Mouse (Mus musculus): Measurements from ENCODE around the gene Gpr6. TPM values are rescaled to one million over a fixed set of nuclear protein-coding genes. Genes with fewer than 3 reads are reported as not detected.

The Gpr6 gene
- polyA plus RNA-seq, 1 experiment from 2014 or later = not detected

- H3K36me3 ChIP-seq = no peaks in the 10 kb centered on the region
- no peak overlapping the region for H3K27ac ChIP-seq (replicated peaks)
- peaks cover 2% of the 10 kb centered on the region; the same call in 1 of the 2 replicates for H3K27me3 ChIP-seq
- H3K4me1 ChIP-seq (replicated peaks) = peaks cover 20% of the 10 kb centered on the region
- H3K4me3 ChIP-seq = no peak overlapping the region
- WGBS = 35% methylated on average over 6 of the region's 6 CpGs
- H3K9me3 ChIP-seq = no peaks in the 10 kb centered on the region
- peak; percentile 41; the same call in 1 of the 2 replicates for ATAC-seq (ENCODE audit: low read depth)
- no peak overlapping the region for H3K4me2 ChIP-seq
- H3K9ac ChIP-seq = no peak overlapping the region
Observed at GRCm38 (mm10) chr10:41038476-41038875, 33.6 kb downstream of the Gpr6 start.

- H3K4me1 ChIP-seq (replicated peaks) = peaks cover 20% of the 10 kb centered on the region
- no peaks in the 10 kb centered on the region for H3K36me3 ChIP-seq
- no peak overlapping the region for H3K4me2 ChIP-seq
- no peaks in the 10 kb centered on the region for H3K9me3 ChIP-seq
- WGBS = 65% methylated on average over 8 of the region's 8 CpGs
- peaks cover 2% of the 10 kb centered on the region; the same call in 1 of the 2 replicates for H3K27me3 ChIP-seq
- no peak overlapping the region for H3K27ac ChIP-seq (replicated peaks)
- H3K9ac ChIP-seq = no peak overlapping the region
- H3K4me3 ChIP-seq = no peak overlapping the region
- peak; percentile 28; the same call in 1 of the 2 replicates for ATAC-seq (ENCODE audit: low read depth)
Observed at GRCm38 (mm10) chr10:41037722-41038121, 34.4 kb downstream of the Gpr6 start.

- Histone ChIP-seq H3K9me3 (no peaks in the 10 kb centered on the region), H3K4me2 (no peak overlapping the region), H3K9ac (no peak overlapping the region), H3K4me1 (replicated peaks) (peaks cover 2% of the 10 kb centered on the region), H3K4me3 (no peak overlapping the region), H3K36me3 (no peaks in the 10 kb centered on the region), H3K27ac (replicated peaks) (no peak overlapping the region), H3K27me3 (no peaks in the 10 kb centered on the region)
- no peak for ATAC-seq (ENCODE audit: low read depth)
- 82% methylated on average over 7 of the region's 7 CpGs for WGBS
Observed at GRCm38 (mm10) chr10:41032811-41033210, 39.3 kb downstream of the Gpr6 start.

- Histone ChIP-seq H3K4me2 (no peak overlapping the region), H3K36me3 (no peaks in the 10 kb centered on the region), H3K9me3 (0 out of 2 replicates have a peak, but pooled peaks cover 3% of the 10 kb centered on the region), H3K4me3 (no peak overlapping the region), H3K4me1 (replicated peaks) (no peaks in the 10 kb centered on the region), H3K27me3 (no peaks in the 10 kb centered on the region), H3K9ac (no peak overlapping the region), H3K27ac (replicated peaks) (no peak overlapping the region)
- WGBS = 48% methylated on average over 1 of the region's 1 CpGs
- ATAC-seq (ENCODE audit: low read depth) = no peak
Observed at GRCm38 (mm10) chr10:41024860-41025259, 47.2 kb downstream of the Gpr6 start.

- Histone ChIP-seq H3K27me3 (no peaks in the 10 kb centered on the region), H3K27ac (replicated peaks) (no peak overlapping the region), H3K9me3 (0 out of 2 replicates have a peak, but pooled peaks cover 3% of the 10 kb centered on the region), H3K36me3 (no peaks in the 10 kb centered on the region), H3K4me3 (no peak overlapping the region), H3K4me1 (replicated peaks) (no peaks in the 10 kb centered on the region), H3K4me2 (no peak overlapping the region), H3K9ac (no peak overlapping the region)
- WGBS = 43% methylated on average over 1 of the region's 1 CpGs
- no peak for ATAC-seq (ENCODE audit: low read depth)
Observed at GRCm38 (mm10) chr10:41024406-41024805, 47.7 kb downstream of the Gpr6 start.

DNA sequence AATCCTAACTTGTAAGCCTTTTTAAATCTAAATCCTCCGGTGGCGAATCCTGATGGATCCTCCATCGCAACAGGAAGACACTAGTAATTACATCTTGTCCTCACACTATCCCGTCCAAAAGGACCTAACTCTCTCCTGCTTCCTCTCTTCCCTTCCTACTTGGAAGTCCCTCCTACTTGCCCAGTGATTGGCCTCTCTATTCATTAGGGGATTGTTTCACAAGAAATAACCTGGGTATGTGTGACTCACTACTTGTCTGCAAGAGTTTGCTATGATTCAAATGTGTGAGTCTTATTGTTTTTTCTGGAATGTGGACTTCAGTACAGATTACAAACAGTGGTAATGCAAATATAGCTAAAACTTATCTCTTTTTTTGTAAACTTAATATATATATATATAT is 49.9 kb downstream of the Gpr6 start:
- ATAC-seq (ENCODE audit: low read depth) = no peak
- no peaks in the 10 kb centered on the region for H3K4me1 ChIP-seq (replicated peaks)
- H3K27me3 ChIP-seq = no peaks in the 10 kb centered on the region
- 92% methylated on average over 4 of the region's 4 CpGs for WGBS
- no peak overlapping the region for H3K4me2 ChIP-seq
- no peak overlapping the region for H3K4me3 ChIP-seq
- H3K36me3 ChIP-seq = no peaks in the 10 kb centered on the region
- H3K9ac ChIP-seq = no peak overlapping the region
- 0 out of 2 replicates have a peak, but pooled peaks cover 3% of the 10 kb centered on the region for H3K9me3 ChIP-seq
- no peak overlapping the region for H3K27ac ChIP-seq (replicated peaks)

Other genes starting within 250 kb of the Gpr6 start
- 27.0 and 27.5 TPM in 2 replicates for gene Cdc40, start 189.0 kb downstream of the Gpr6 start, polyA plus RNA-seq (2015; fragmentation: Nextera tagmentation; extraction: Ambion mirVana)
- gene Wasf1, start 188.8 kb downstream of the Gpr6 start, polyA plus RNA-seq (2015; fragmentation: Nextera tagmentation; extraction: Ambion mirVana) = 106 and 116 TPM in 2 replicates
- gene Fig4, start 231.0 kb upstream of the Gpr6 start, polyA plus RNA-seq (2015; fragmentation: Nextera tagmentation; extraction: Ambion mirVana) = 30.7 and 30.9 TPM in 2 replicates
- 0.10 and 0.17 TPM in 2 replicates for gene Ak9, start 231.7 kb upstream of the Gpr6 start, polyA plus RNA-seq (2015; fragmentation: Nextera tagmentation; extraction: Ambion mirVana)